Mouse (Mus musculus) retina, adult 2 months (tissue): Measurements from ENCODE around the gene Hist2h4.
A peak's percentile ranks its signal among the peaks of the same experiment; 100 is the strongest.
"Not testable (repeated sequence)": the region's sequence is repeated elsewhere in the genome, so short reads cannot be mapped to it uniquely, and the experiment has no call there.

Experiments used
- DNase-seq: peaks from one replicate; pipeline ENCODE4 v3.0.0-alpha.2; 2012; ENCODE audit warnings: low read depth, low spot score

Gene Hist2h4

GRCm38 (mm10) chr3:96262979-96263550, at the start of gene Hist2h4:
TSS of gene Hist2h4 (minus strand) at chr3:96263311.
- DNase-seq = peak; percentile 89

GRCm38 (mm10) chr3:96312341-96313098, 49.4 kb upstream of the Hist2h4 start:
- no peak for DNase-seq

DNA sequence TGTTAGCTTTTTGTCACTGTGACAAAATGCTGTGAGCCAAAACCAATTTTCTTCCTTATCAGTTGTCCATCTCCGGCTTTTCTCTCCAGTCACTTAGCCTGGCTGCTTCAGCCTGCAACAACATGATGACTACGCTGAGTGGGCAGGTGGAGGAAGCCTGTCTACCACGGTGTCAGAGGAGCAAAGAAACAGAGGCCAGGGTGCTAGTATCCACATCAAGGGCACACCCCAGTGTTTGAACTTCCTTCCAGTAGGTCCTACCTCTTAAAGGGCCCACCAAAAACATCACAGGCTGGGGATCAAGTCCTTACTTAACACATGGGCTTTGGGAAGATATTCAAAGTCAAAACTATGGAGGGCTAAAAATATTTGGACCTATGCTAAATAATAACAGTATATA, 46.3 kb upstream of the Hist2h4 start:
- DNase-seq = no peak

DNA sequence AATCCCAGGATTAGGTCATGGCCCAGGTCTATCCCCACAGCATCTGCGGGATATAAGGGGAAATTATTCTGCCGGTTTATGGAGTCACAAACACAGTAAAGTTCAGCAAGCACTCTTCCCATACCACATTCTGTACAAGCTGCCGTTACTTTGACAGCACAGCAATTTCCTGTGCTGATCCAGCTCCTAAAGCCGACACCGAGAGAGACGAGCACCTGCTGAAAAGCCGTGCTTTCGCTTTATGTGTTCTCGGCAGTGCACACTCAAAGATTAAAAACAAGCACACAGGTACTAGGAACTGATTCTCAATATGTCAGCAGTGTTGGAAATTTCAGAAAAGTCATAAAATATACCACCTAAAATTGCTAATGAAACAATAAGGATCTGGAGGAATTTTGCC, 43.4 kb upstream of the Hist2h4 start:
- DNase-seq = no peak

GRCm38 (mm10) chr3:96302076-96302475, 39.0 kb upstream of the Hist2h4 start:
- DNase-seq = no peak

DNA sequence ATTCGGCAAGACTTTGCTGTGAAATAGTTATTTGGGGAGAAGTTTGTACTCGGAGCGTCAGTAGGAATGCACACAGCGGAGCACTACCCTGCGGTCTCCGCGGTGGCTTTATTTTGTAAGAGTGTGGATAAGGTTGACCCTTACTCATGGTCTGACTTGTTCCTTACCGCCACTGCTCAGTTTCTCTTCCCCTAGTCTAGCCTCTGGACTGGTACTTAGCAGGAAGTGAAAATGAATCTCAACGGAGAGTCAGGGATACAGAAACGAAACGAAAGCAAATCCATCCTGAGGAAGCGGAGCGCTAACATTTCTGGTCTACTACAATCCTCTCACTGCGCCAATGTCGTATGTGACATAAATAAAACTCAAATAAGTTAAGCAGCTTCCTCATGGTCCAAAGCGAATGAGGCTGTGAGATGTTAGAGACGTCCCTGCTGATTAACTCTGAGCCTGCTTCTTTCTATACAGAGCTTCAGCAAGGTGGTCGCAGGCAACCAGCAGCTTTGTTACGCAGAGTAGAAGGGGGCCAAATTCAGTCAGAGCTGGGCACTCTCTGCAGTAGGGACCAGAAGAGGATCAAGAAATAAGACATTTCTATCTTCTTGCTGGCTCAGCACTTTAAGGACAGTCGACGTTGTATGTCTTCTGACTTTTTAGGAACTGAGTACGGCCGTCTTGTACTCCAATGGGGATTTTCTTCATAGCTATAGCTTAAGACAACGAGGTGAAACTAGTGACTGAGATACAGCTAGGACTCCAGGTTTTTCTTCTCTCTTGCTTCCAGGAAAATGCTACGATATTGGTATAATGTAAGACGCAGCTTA, 37.8 kb upstream of the Hist2h4 start:
- DNase-seq = no peak

GRCm38 (mm10) chr3:96299562-96299961, 36.5 kb upstream of the Hist2h4 start:
- DNase-seq = no peak

DNA sequence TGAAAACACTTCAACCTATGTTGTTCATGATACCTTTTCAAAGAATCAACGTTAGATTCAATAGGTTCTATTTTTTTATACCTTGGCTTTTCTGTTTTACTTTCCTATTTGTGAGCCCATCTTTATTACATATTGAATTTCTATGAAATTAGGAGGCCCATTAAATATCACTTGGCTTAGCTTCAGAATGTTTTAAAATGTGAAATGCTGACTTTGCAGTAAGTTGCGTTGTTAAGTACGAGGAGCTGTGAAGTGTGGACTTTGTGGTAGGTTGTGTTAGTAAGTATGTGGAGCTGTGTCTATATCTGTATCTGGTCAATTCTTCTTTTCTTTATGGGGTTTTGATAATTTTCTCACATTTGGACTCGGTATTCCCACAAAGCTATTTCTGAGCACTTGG, 35.2 kb upstream of the Hist2h4 start:
- DNase-seq = no peak

DNA sequence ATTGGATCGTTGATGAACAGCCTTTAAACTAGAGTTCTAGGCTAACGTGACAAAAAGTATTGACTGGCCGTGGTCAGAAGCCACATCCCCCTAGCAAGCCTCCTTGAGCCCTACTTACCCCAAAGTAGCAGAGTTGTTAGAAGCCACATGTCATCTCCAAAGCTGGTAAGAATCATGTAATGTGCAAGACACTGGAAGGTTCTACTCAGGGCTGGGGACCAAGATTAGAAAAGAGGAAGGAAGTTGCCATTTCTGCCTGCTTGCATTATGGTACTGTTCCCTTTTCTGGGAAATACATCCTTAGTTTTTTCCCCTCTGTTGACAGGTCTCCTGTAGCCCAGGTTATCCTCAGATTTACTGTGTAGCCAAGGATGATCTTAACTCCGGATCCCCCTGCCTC, 30.7 kb upstream of the Hist2h4 start, which contains the start of gene Fcgr1:
Gene Fcgr1 (minus strand): TSS at position 183 of the 400 bp plus-strand sequence.
- DNase-seq = no peak

- DNase-seq = no peak
Measured at GRCm38 (mm10) chr3:96293368-96293767, 30.3 kb upstream of the Hist2h4 start.

DNA sequence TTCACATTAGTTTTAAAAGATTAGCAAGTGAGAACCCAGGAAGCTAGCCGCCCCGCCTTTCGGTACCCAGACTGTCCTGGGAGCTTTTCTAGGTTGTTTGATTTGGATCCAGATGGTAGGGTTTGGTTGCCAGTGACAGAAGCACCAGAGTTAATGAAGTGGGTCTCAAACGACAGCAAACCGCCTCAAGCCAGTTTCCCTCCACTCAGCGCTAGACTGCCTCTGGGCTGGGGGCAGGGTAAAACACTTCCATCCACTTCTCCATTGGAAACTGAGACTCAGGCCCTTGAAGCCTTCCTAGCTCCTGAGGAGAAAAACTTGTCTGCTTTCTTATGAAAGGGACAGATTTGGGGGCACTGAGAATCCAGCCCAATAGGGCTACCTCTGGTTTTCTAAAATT, 29.5 kb upstream of the Hist2h4 start:
- no peak for DNase-seq

DNA sequence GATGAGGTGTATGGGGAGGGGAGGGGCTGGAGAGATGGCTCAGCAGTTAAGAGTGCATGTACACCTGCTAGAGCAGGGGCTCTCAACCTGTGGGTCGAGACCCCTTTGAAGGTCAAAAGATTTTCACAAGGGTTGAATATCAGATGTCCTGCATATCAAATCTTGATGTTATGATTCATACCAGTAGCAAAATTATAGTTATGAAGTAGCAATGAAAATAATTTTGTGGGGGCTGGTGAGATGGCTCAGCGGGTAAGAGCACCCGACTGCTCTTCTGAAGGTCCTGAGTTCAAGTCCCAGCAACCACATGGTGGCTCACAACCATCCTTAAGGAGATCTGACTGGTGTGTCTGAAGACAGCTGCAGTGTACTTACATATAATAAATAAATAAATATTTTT, 27.6 kb upstream of the Hist2h4 start:
- not testable (repeated sequence) for DNase-seq

- no peak for DNase-seq
Measured at GRCm38 (mm10) chr3:96289201-96289600, 26.1 kb upstream of the Hist2h4 start.

- not testable (repeated sequence) for DNase-seq
Measured at GRCm38 (mm10) chr3:96287334-96287733, 24.2 kb upstream of the Hist2h4 start.

- no peak for DNase-seq
Measured at GRCm38 (mm10) chr3:96284457-96284856, 21.3 kb upstream of the Hist2h4 start.

DNA sequence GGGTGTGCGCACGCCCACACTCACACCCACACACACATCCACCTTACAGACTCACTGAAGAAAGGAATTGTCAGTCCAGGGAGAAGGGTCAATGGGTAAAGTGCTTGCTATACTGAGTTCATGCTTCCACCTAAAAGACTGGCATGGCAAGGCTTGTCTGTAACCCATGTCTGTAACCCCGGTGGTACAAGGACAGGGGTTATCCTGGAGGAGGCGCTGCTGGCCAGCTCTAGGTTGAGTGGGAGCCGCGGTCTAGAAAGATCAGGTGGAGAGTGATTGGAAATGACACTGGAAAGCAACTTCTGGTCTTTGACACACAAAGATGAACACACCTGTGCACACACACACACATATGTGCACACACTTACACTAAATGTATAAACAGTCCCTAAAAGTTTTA, 17.5 kb upstream of the Hist2h4 start:
- no peak for DNase-seq

DNA sequence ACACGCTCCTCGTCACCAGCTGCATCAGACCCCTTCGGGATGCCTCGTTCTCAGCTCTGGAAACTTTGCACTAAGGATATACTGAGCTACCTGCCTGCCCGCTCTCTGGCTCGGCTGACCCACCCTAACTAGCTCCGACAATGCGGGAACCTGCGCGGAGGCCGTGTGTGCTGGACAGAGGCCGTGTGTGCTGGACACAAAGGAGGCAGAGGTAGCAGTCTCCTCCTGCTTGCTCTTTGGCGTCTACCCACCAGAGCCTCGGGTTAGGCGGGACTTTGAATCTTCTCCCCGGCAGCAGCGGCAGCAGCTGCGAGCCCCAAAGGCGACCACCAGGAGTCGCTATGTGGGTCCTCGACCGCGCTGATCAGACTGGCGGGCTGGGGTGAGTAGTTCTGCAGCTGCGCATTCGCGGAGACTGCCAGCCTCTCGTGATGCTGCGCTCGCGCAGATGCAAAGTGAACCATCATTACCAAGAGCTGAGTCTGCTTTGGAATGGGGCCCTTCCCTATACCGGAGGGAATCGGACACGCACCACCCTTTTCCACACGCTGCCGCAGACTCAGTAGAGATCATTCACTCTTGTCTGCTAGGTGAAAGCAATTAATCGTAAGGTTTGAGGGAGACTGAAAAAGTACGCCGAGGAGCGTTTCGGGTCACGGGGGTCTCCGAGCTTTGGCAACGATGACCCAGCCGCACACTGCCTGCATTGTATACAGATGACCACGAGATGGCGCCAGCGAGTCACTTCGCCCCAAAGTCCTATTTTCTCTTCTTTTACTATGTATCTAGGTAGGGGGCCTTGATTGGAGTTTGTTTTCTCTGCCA, 14.9 kb upstream of the Hist2h4 start:
- no peak for DNase-seq

GRCm38 (mm10) chr3:96277428-96277799, 14.3 kb upstream of the Hist2h4 start:
- no peak for DNase-seq

- no peak for DNase-seq
Measured at GRCm38 (mm10) chr3:96273591-96274465, 10.7 kb upstream of the Hist2h4 start.
